Mouse (Mus musculus) heart, adult 2 months (tissue): ENCODE measurements at regions not wholly inside any gene's neighbourhood (a gene's known extent, or its start where the extent isn't known, plus 50 kb on each side); places are given as distances from the start of the nearest gene placed in this dataset.

Experiments used
- DNase-seq, 2 experiments: peaks; one replicate each; pipeline ENCODE4 v3.0.0; 2021
- H3K27ac ChIP-seq: fragments of 200-600 bp; 2 replicates; pipeline ENCODE4 v1.8.1; 2022
- H3K27me3 ChIP-seq: fragments of 200-500 bp; 2 replicates; pipeline ENCODE4 v1.6.1; 2012; ENCODE audit warnings: mild to moderate bottlenecking, low read length, inconsistent platforms, mixed read lengths; ENCODE audit not compliant: control insufficient read depth, insufficient read depth
- H3K36me3 ChIP-seq: fragments of 200-500 bp; 2 replicates; pipeline ENCODE4 v1.6.1; 2012; ENCODE audit warnings: low read length, inconsistent platforms; ENCODE audit not compliant: control insufficient read depth, insufficient read depth
- H3K4me1 ChIP-seq: fragments of 200-500 bp; 2 replicates; pipeline ENCODE4 v1.6.1; 2011; ENCODE audit warnings: low read length; ENCODE audit not compliant: control insufficient read depth, insufficient read depth
- H3K4me3 ChIP-seq: fragments of 200-600 bp; 2 replicates; pipeline ENCODE4 v1.8.1; 2022
- H3K79me2 ChIP-seq: fragments of 200-500 bp; replicated peaks from 2 replicates; pipeline ENCODE4 v1.6.1; 2012; ENCODE audit warnings: mild to moderate bottlenecking, inconsistent platforms, low read length, moderate library complexity, mixed read lengths; ENCODE audit not compliant: control insufficient read depth, insufficient read depth
- H3K9ac ChIP-seq: fragments of 200-500 bp; 2 replicates; pipeline ENCODE4 v1.6.1; 2012; ENCODE audit warnings: low read depth, mild to moderate bottlenecking, control low read depth, inconsistent platforms, low read length, mixed read lengths
- CTCF ChIP-seq: fragments of 200-600 bp; IDR thresholded peaks from 2 replicates; pipeline ENCODE4 v1.8.1; 2022; ENCODE audit warnings: antibody characterized with exemption, mild to moderate bottlenecking, moderate library complexity
- EP300 ChIP-seq: fragments of 200-500 bp; IDR thresholded peaks from 2 replicates; pipeline ENCODE4 v1.6.1; 2011; ENCODE audit warnings: low read depth, low read length, control low read depth; ENCODE audit not compliant: insufficient read depth
- POLR2A ChIP-seq: fragments of 200-500 bp; IDR thresholded peaks from 2 replicates; pipeline ENCODE4 v1.6.1; 2011; ENCODE audit warnings: mild to moderate bottlenecking, low read depth, low read length, control low read depth; ENCODE audit not compliant: insufficient read depth
- WGBS: fragments of 180-500 bp; shearing (Covaris S2); methylation state at CpG from one replicate; pipeline ENCODE4 v1.1.7; 2018; 5-methylcytosine and 5-hydroxymethylcytosine counted together
- intact Hi-C: fragments of 180-260 bp; cut with DNase I; formaldehyde crosslinking; loops from one replicate; pipeline ENCODE4 v1.15.1; 2025

GRCm38 (mm10) chr6:126374970-126375620, 160.1 kb downstream of the Kcna5 start:
- no peaks in the 10 kb centered on the region; the same call in 1 of the 2 replicates for H3K4me1 ChIP-seq
- no peak for DNase-seq
- H3K79me2 ChIP-seq: no peaks in the 10 kb centered on the region
- no peak overlapping the region for H3K9ac ChIP-seq
- no peak overlapping the region for H3K4me3 ChIP-seq
- H3K36me3 ChIP-seq: no peaks in the 10 kb centered on the region
- intact Hi-C loops: loop anchor here (5.0 to 10.0 kb wide), 2 partner anchors 220 to 508 kb away; no protein-coding TSS in a partner anchor
- no peak for TF ChIP-seq EP300
- no peak for TF ChIP-seq CTCF
- no peak for TF ChIP-seq POLR2A
- H3K27me3 ChIP-seq: no peaks in the 10 kb centered on the region
- H3K27ac ChIP-seq: no peak overlapping the region
- WGBS: 67% methylated on average over 12 of the region's 12 CpGs

- no peak overlapping the region for H3K4me3 ChIP-seq
- TF ChIP-seq CTCF (peak; percentile 54), POLR2A (no peak), EP300 (0 out of 2 replicates have a peak, but pooled peaks have one; percentile 14)
- H3K9ac ChIP-seq: no peak overlapping the region
- intact Hi-C loops: loop anchor here (5.0 to 10.0 kb wide), 2 partner anchors 217 to 505 kb away; no protein-coding TSS in a partner anchor
- no peaks in the 10 kb centered on the region for H3K79me2 ChIP-seq
- no peak overlapping the region for H3K27ac ChIP-seq
- H3K4me1 ChIP-seq: no peaks in the 10 kb centered on the region
- H3K36me3 ChIP-seq: no peaks in the 10 kb centered on the region
- no peak for DNase-seq
- H3K27me3 ChIP-seq: no peaks in the 10 kb centered on the region
- WGBS: 48% methylated on average over 5 of the region's 5 CpGs
Measured at GRCm38 (mm10) chr6:126371971-126372370, 163.2 kb downstream of the Kcna5 start.

DNA sequence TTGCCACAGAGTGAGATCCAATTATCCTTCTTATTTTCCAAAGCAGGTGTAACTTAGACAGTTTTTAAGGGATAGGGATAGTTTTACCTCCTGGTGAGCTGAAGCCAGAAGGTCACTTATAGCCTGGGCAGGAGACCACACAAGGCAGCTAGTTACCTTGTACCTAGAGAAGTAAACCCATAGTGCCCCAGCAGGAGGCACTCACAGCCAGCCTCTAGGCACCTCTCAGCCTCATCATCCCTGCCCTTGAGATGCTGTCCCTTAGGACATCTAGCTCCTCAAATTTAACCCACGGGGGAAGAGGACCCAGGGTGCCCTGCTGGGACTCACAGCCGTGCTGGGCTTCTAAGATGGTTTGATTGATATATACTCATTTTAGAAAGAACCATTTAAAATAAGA, 163.7 kb downstream of the Kcna5 start:
- H3K27me3 ChIP-seq: no peaks in the 10 kb centered on the region

DNA sequence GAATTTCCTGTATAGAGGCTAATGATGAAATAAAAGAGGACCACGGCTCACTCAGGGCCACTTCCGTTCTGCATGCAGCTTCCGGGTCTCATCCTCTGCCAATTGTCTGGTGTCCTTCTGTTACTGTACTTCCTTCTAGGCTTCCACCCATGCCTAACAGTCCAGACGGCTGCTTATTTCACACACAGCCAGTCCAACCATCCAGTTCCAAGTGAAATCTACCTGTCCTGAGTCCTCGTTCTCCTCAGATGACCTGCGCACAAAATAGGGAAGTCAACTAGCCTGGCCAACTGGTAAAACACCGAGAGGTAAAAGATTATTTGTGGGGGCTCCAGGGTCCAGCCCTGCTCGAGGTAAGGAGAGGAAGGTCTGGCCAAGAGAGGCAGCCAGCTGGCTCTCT, 169.7 kb downstream of the Kcna5 start:
- Histone ChIP-seq H3K4me1 (no peaks in the 10 kb centered on the region), H3K27me3 (no peaks in the 10 kb centered on the region), H3K79me2 (no peaks in the 10 kb centered on the region), H3K36me3 (no peaks in the 10 kb centered on the region), H3K4me3 (no peak overlapping the region), H3K27ac (no peak overlapping the region), H3K9ac (no peak overlapping the region)
- TF ChIP-seq POLR2A (no peak), EP300 (no peak), CTCF (no peak)
- intact Hi-C loops: no loop called here
- no peak for DNase-seq
- WGBS: 76% methylated on average over 8 of the region's 8 CpGs

More for the DNA sequence above, 163.7 kb downstream of the Kcna5 start:
- WGBS: 78% methylated on average over 2 of the region's 2 CpGs
- no peaks in the 10 kb centered on the region for H3K4me1 ChIP-seq
- no peaks in the 10 kb centered on the region for H3K36me3 ChIP-seq
- H3K79me2 ChIP-seq: no peaks in the 10 kb centered on the region
- H3K4me3 ChIP-seq: no peak overlapping the region
- intact Hi-C loops: loop anchor here (5.0 to 10.0 kb wide), 2 partner anchors 217 to 504 kb away; no protein-coding TSS in a partner anchor
- DNase-seq: no peak
- H3K27ac ChIP-seq: no peak overlapping the region
- no peak overlapping the region for H3K9ac ChIP-seq
- TF ChIP-seq POLR2A (no peak), CTCF (no peak), EP300 (no peak)

- intact Hi-C loops: no loop called here
Measured at GRCm38 (mm10) chr6:126362331-126362730, 172.9 kb downstream of the Kcna5 start.

GRCm38 (mm10) chr6:126353346-126353745, 181.9 kb downstream of the Kcna5 start:
- intact Hi-C loops: no loop called here
- Histone ChIP-seq H3K4me3 (no peak overlapping the region), H3K27me3 (no peaks in the 10 kb centered on the region), H3K36me3 (no peaks in the 10 kb centered on the region), H3K27ac (no peak overlapping the region), H3K9ac (no peak overlapping the region), H3K4me1 (no peaks in the 10 kb centered on the region), H3K79me2 (no peaks in the 10 kb centered on the region)
- no peak for TF ChIP-seq CTCF
- TF ChIP-seq POLR2A: no peak
- no peak for TF ChIP-seq EP300
- WGBS: 16% methylated on average over 2 of the region's 2 CpGs
- DNase-seq: no peak

More at GRCm38 (mm10) chr6:126362331-126362730, 172.9 kb downstream of the Kcna5 start:
- H3K27me3 ChIP-seq: no peaks in the 10 kb centered on the region
- H3K36me3 ChIP-seq: no peaks in the 10 kb centered on the region
- H3K79me2 ChIP-seq: no peaks in the 10 kb centered on the region
- no peaks in the 10 kb centered on the region for H3K4me1 ChIP-seq
- no peak for DNase-seq
- H3K27ac ChIP-seq: no peak overlapping the region
- H3K9ac ChIP-seq: no peak overlapping the region
- TF ChIP-seq POLR2A (no peak), CTCF (no peak), EP300 (no peak)
- WGBS: 60% methylated on average over 3 of the region's 3 CpGs
- H3K4me3 ChIP-seq: no peak overlapping the region
